Mouse (Mus musculus) forebrain, embryonic 13.5 days (tissue): Measurements from ENCODE around the gene Samd4b. TPM values are rescaled to one million over a fixed set of nuclear protein-coding genes. Genes with fewer than 3 reads are reported as not detected.
"Not testable (repeated sequence)": the region's sequence is repeated elsewhere in the genome, so short reads cannot be mapped to it uniquely, and the experiment has no call there.

Experiments used
- ATAC-seq: fragments of 200-750 bp; cut with Nextera tagmentation; 2 replicates; pipeline ENCODE4 v1.8.0; 2017
- H3K27ac ChIP-seq: fragments of 300-500 bp; sonication (generic); 2 replicates; pipeline ENCODE4 v1.5.1; 2015; ENCODE audit warnings: inconsistent platforms, mild to moderate bottlenecking, moderate library complexity
- H3K27me3 ChIP-seq: fragments of 300-500 bp; sonication (generic); 2 replicates; pipeline ENCODE4 v1.6.1; 2015; ENCODE audit warnings: mild to moderate bottlenecking, inconsistent platforms
- H3K36me3 ChIP-seq: fragments of 300-500 bp; sonication (generic); 2 replicates; pipeline ENCODE4 v1.6.1; 2015; ENCODE audit warnings: mild to moderate bottlenecking, inconsistent platforms; ENCODE audit not compliant: poor library complexity, severe bottlenecking
- H3K4me1 ChIP-seq: fragments of 300-500 bp; sonication (generic); 2 replicates; pipeline ENCODE4 v1.6.1; 2015; ENCODE audit warnings: inconsistent platforms
- H3K4me2 ChIP-seq: fragments of 300-500 bp; sonication (generic); 2 replicates; pipeline ENCODE4 v1.6.1; 2015; ENCODE audit warnings: inconsistent platforms, mild to moderate bottlenecking, moderate library complexity
- H3K4me3 ChIP-seq: fragments of 300-500 bp; sonication (generic); 2 replicates; pipeline ENCODE4 v1.5.1; 2015; ENCODE audit warnings: mild to moderate bottlenecking, inconsistent platforms
- H3K9ac ChIP-seq: fragments of 300-500 bp; sonication (generic); 2 replicates; pipeline ENCODE4 v1.6.1; 2015; ENCODE audit warnings: mild to moderate bottlenecking, inconsistent platforms
- H3K9me3 ChIP-seq: fragments of 300-500 bp; sonication (generic); replicated peaks from 2 replicates; pipeline ENCODE4 v1.6.1; 2016; ENCODE audit warnings: inconsistent platforms
- WGBS: fragments of 180-500 bp; shearing (Covaris S2); methylation state at CpG from one replicate; pipeline ENCODE4 v1.1.7; 2015; 5-methylcytosine and 5-hydroxymethylcytosine counted together
- polyA plus RNA-seq: library from polyadenylated mRNA; unstranded; fragments of >200 nt; fragmentation: Nextera tagmentation; extraction: Ambion mirVana; gene quantifications from 2 replicates; pipeline ENCODE4 v1.2.1, GENCODE M21; 2015

Gene Samd4b
- polyA plus RNA-seq = 20.0 and 20.5 TPM in 2 replicates

- peak; percentile 96 for ATAC-seq
- peak within 1 kb of the TSS; percentile 61 for H3K4me3 ChIP-seq
- no peaks in the 10 kb centered on the region for H3K9me3 ChIP-seq
- H3K27ac ChIP-seq = peak within 1 kb of the TSS; percentile 76
- peak within 1 kb of the TSS; percentile 76 for H3K9ac ChIP-seq
- no peaks in the 10 kb centered on the region for H3K27me3 ChIP-seq
- peaks cover 32% of the 10 kb centered on the region for H3K4me1 ChIP-seq
- no peaks in the 10 kb centered on the region for H3K36me3 ChIP-seq
- under 1% methylated on average over 64 of the region's 66 CpGs for WGBS
- H3K4me2 ChIP-seq = peak within 1 kb of the TSS; percentile 86
Observed at GRCm38 (mm10) chr7:28597642-28598446, at the start of gene Samd4b, which contains the start of gene Pak4. Gene Samd4b, minus strand, starts transcription at chr7:28598144. Gene Pak4, minus strand, starts transcription at chr7:28598185.

- Histone ChIP-seq H3K9me3 (no peaks in the 10 kb centered on the region), H3K4me1 (0 out of 2 replicates have a peak, but pooled peaks cover 4% of the 10 kb centered on the region), H3K27ac (no peak overlapping the region), H3K36me3 (no peaks in the 10 kb centered on the region), H3K27me3 (no peaks in the 10 kb centered on the region), H3K4me3 (no peak overlapping the region), H3K4me2 (no peak overlapping the region), H3K9ac (no peak overlapping the region)
- ATAC-seq = no peak
- WGBS = 62% methylated on average over 7 of the region's 7 CpGs
Observed at GRCm38 (mm10) chr7:28647016-28647415, 49.1 kb upstream of the Samd4b start.

GRCm38 (mm10) chr7:28645947-28646475 is 48.1 kb upstream of the Samd4b start:
- no peak overlapping the region for H3K27ac ChIP-seq
- 95% methylated on average over 2 of the region's 2 CpGs for WGBS
- no peak overlapping the region for H3K4me3 ChIP-seq
- 0 out of 2 replicates have a peak, but pooled peaks cover 4% of the 10 kb centered on the region for H3K4me1 ChIP-seq
- no peaks in the 10 kb centered on the region for H3K27me3 ChIP-seq
- H3K36me3 ChIP-seq = no peaks in the 10 kb centered on the region
- no peak for ATAC-seq
- no peaks in the 10 kb centered on the region for H3K9me3 ChIP-seq
- H3K4me2 ChIP-seq = no peak overlapping the region
- no peak overlapping the region for H3K9ac ChIP-seq

GRCm38 (mm10) chr7:28645366-28645765 is 47.4 kb upstream of the Samd4b start:
- 0 out of 2 replicates have a peak, but pooled peaks cover 4% of the 10 kb centered on the region for H3K4me1 ChIP-seq
- H3K27me3 ChIP-seq = no peaks in the 10 kb centered on the region
- no peaks in the 10 kb centered on the region for H3K9me3 ChIP-seq
- no peaks in the 10 kb centered on the region for H3K36me3 ChIP-seq
- H3K27ac ChIP-seq = no peak overlapping the region
- no peak overlapping the region for H3K4me3 ChIP-seq
- 18% methylated on average over 6 of the region's 6 CpGs for WGBS
- no peak for ATAC-seq
- H3K4me2 ChIP-seq = no peak overlapping the region
- H3K9ac ChIP-seq = no peak overlapping the region

- no peak overlapping the region for H3K27ac ChIP-seq
- H3K4me2 ChIP-seq = no peak overlapping the region
- 86% methylated on average over 8 of the region's 8 CpGs for WGBS
- no peak for ATAC-seq
- H3K27me3 ChIP-seq = no peaks in the 10 kb centered on the region
- H3K36me3 ChIP-seq = no peaks in the 10 kb centered on the region
- H3K9ac ChIP-seq = no peak overlapping the region
- H3K9me3 ChIP-seq = no peaks in the 10 kb centered on the region
- 0 out of 2 replicates have a peak, but pooled peaks cover 4% of the 10 kb centered on the region for H3K4me1 ChIP-seq
- H3K4me3 ChIP-seq = no peak overlapping the region
Observed at GRCm38 (mm10) chr7:28641546-28641945, 43.6 kb upstream of the Samd4b start.

GRCm38 (mm10) chr7:28637511-28637910 is 39.6 kb upstream of the Samd4b start:
- Histone ChIP-seq H3K9ac (no peak overlapping the region), H3K36me3 (no peaks in the 10 kb centered on the region), H3K27ac (no peak overlapping the region), H3K4me3 (no peak overlapping the region), H3K4me2 (no peak overlapping the region), H3K4me1 (no peaks in the 10 kb centered on the region), H3K9me3 (no peaks in the 10 kb centered on the region; the same call in 1 of the 2 replicates), H3K27me3 (peaks cover 4% of the 10 kb centered on the region; the same call in 1 of the 2 replicates)
- ATAC-seq = no peak
- 28% methylated on average over 8 of the region's 8 CpGs for WGBS

GRCm38 (mm10) chr7:28634128-28634527 is 36.2 kb upstream of the Samd4b start:
- H3K36me3 ChIP-seq = no peaks in the 10 kb centered on the region
- H3K27me3 ChIP-seq = peaks cover 33% of the 10 kb centered on the region
- H3K27ac ChIP-seq = no peak overlapping the region
- no peak overlapping the region for H3K4me3 ChIP-seq
- no peak for ATAC-seq
- no peak overlapping the region for H3K9ac ChIP-seq
- H3K4me2 ChIP-seq = no peak overlapping the region
- WGBS = 83% methylated on average over 4 of the region's 4 CpGs
- peaks cover 13% of the 10 kb centered on the region; the same call in 1 of the 2 replicates for H3K4me1 ChIP-seq
- H3K9me3 ChIP-seq = no peaks in the 10 kb centered on the region; the same call in 1 of the 2 replicates

GRCm38 (mm10) chr7:28631073-28631472 is 33.1 kb upstream of the Samd4b start, which contains the start of gene Acp7:
Gene Acp7, minus strand, starts transcription at chr7:28631332.
- 0 out of 2 replicates have a peak within 1 kb of the TSS, but pooled peaks have one; percentile 37 for H3K9ac ChIP-seq
- peak within 1 kb of the TSS; percentile 46 for H3K4me2 ChIP-seq
- no peak within 1 kb of the TSS for H3K27ac ChIP-seq
- peak within 1 kb of the TSS; percentile 21 for H3K4me3 ChIP-seq
- no peak for ATAC-seq
- peaks cover 44% of the 10 kb centered on the region for H3K27me3 ChIP-seq
- 27% methylated on average over 10 of the region's 10 CpGs for WGBS
- peaks cover 13% of the 10 kb centered on the region; the same call in 1 of the 2 replicates for H3K4me1 ChIP-seq
- H3K9me3 ChIP-seq = no peaks in the 10 kb centered on the region; the same call in 1 of the 2 replicates
- no peaks in the 10 kb centered on the region for H3K36me3 ChIP-seq

GRCm38 (mm10) chr7:28624791-28625190 is 26.8 kb upstream of the Samd4b start:
- Histone ChIP-seq H3K9ac (no peak overlapping the region), H3K4me2 (no peak overlapping the region), H3K36me3 (no peaks in the 10 kb centered on the region), H3K4me1 (0 out of 2 replicates have a peak, but pooled peaks cover 1% of the 10 kb centered on the region), H3K27ac (no peak overlapping the region), H3K4me3 (no peak overlapping the region), H3K27me3 (peaks cover 18% of the 10 kb centered on the region), H3K9me3 (no peaks in the 10 kb centered on the region)
- 82% methylated on average over 5 of the region's 5 CpGs for WGBS
- ATAC-seq = no peak

GRCm38 (mm10) chr7:28619098-28619715 is 21.3 kb upstream of the Samd4b start:
- no peak overlapping the region for H3K4me3 ChIP-seq
- H3K9me3 ChIP-seq = no peaks in the 10 kb centered on the region
- H3K4me2 ChIP-seq = no peak overlapping the region
- ATAC-seq = no peak
- no peaks in the 10 kb centered on the region for H3K27me3 ChIP-seq
- no peak overlapping the region for H3K27ac ChIP-seq
- H3K36me3 ChIP-seq = no peaks in the 10 kb centered on the region
- H3K9ac ChIP-seq = no peak overlapping the region
- WGBS = 75% methylated on average over 9 of the region's 9 CpGs
- no peaks in the 10 kb centered on the region for H3K4me1 ChIP-seq

GRCm38 (mm10) chr7:28605951-28606350 is 8.0 kb upstream of the Samd4b start:
- Histone ChIP-seq H3K27me3 (no peaks in the 10 kb centered on the region), H3K4me1 (peaks cover 4% of the 10 kb centered on the region; the same call in 1 of the 2 replicates), H3K9ac (no peak overlapping the region), H3K9me3 (no peaks in the 10 kb centered on the region), H3K4me3 (no peak overlapping the region), H3K4me2 (no peak overlapping the region), H3K27ac (no peak overlapping the region), H3K36me3 (no peaks in the 10 kb centered on the region)
- 94% methylated on average over 8 of the region's 8 CpGs for WGBS
- no peak for ATAC-seq

- not testable (repeated sequence) for H3K36me3 ChIP-seq, H3K4me3 ChIP-seq, ATAC-seq, H3K27ac ChIP-seq, H3K9me3 ChIP-seq, H3K4me2 ChIP-seq, H3K4me1 ChIP-seq, H3K27me3 ChIP-seq, H3K9ac ChIP-seq
- WGBS = 70% methylated on average over 2 of the region's 2 CpGs
Observed at GRCm38 (mm10) chr7:28603788-28604187, 5.8 kb upstream of the Samd4b start.
